8 mouse cellular contexts compared by ENCODE assay signal in the genomic region with DNA sequence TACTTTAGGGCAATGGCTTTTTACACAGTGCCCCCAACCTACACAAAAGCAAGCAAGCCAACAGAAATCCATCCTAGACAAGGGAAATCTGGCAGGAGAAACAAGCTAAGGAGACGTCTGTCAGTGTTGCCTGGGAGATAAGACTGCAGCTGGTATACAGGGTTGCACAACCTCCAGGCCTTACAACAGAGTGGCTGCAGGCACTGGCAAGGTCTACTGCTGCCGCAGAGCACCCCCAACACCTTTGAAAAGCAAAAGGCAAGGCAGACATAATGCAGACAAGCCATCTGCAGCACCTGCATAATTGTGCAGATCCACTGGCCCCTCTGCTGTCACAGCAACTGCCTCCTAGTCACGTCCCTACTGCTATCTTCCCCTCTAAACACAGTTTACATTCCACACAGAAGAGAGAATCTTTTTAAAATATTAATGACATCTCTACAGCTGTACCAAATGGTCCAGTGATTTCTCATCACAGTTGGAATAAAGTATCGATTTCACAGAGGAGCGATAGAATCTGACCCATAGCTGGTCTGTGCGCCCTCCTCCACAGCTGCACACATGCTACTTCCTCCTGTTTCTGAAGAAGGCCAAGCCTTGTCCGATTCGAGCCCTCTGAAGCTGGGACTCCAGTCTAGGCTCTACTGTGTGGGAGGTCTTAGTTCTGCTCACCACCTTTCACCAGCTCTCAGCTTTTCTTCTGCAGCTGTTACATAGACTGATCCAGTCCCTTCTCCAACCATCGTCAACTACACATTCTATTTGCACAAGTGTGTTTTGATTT. TPM values are rescaled to one million over a fixed set of nuclear protein-coding genes. Genes with fewer than 3 reads are reported as not detected.
DNase-seq lines count a peak whose midpoint lies in the region; ATAC-seq lines count a peak whose summit lies in the region.

No protein-coding gene starts in this region.

- peak; percentile 45 to 82 for DNase-seq in adrenal gland, adult (ENCODE audit: inconsistent age in 2 of 2, low spot score in 1 of 2)
- no peak for DNase-seq in adrenal gland, postnatal 4 days (ENCODE audit: low spot score in 2 of 2)
- peak; percentile 69 for DNase-seq in 416B (ENCODE audit: low read depth)
- DNase-seq in limb, embryonic 10.5 days (ENCODE audit: low spot score): peak; percentile 32
- no peak for DNase-seq in spleen, postnatal 14 days (ENCODE audit: low spot score in 2 of 2)
- DNase-seq in right cerebral cortex, postnatal 36 days (ENCODE audit: low spot score in 2 of 2): no peak

- H3K4me3 ChIP-seq in forebrain, embryonic 15.5 days: no peak overlapping the region
- H3K4me3 ChIP-seq in limb, embryonic 10.5 days: no peak overlapping the region
- H3K4me3 ChIP-seq in midbrain, embryonic 15.5 days: no peak overlapping the region

- no peak overlapping the region for H3K4me2 ChIP-seq in forebrain, embryonic 15.5 days (replicated peaks)
- H3K4me2 ChIP-seq in midbrain, embryonic 15.5 days: no peak overlapping the region

- 45% methylated on average over 9 of the region's 9 CpGs for WGBS in forebrain, embryonic 15.5 days
- WGBS in limb, embryonic 10.5 days: 60% methylated on average over 9 of the region's 9 CpGs
- WGBS in midbrain, embryonic 15.5 days: 41% methylated on average over 9 of the region's 9 CpGs

- no peaks in the 10 kb centered on the region for H3K9me3 ChIP-seq in forebrain, embryonic 15.5 days
- no peaks in the 10 kb centered on the region for H3K9me3 ChIP-seq in limb, embryonic 10.5 days (replicated peaks)
- no peaks in the 10 kb centered on the region for H3K9me3 ChIP-seq in midbrain, embryonic 15.5 days

- peak overlapping the region; percentile 56 for H3K27ac ChIP-seq in forebrain, embryonic 15.5 days (replicated peaks)
- H3K27ac ChIP-seq in limb, embryonic 10.5 days: peak overlapping the region; percentile 74
- peak overlapping the region; percentile 68 for H3K27ac ChIP-seq in midbrain, embryonic 15.5 days

- no peak overlapping the region for H3K9ac ChIP-seq in forebrain, embryonic 15.5 days (replicated peaks)
- no peak overlapping the region for H3K9ac ChIP-seq in midbrain, embryonic 15.5 days

- H3K36me3 ChIP-seq in forebrain, embryonic 15.5 days: no peaks in the 10 kb centered on the region
- no peaks in the 10 kb centered on the region for H3K36me3 ChIP-seq in limb, embryonic 10.5 days
- no peaks in the 10 kb centered on the region for H3K36me3 ChIP-seq in midbrain, embryonic 15.5 days (replicated peaks)

- H3K4me1 ChIP-seq in forebrain, embryonic 15.5 days: peaks cover 27% of the 10 kb centered on the region
- peaks cover 17% of the 10 kb centered on the region for H3K4me1 ChIP-seq in limb, embryonic 10.5 days
- H3K4me1 ChIP-seq in midbrain, embryonic 15.5 days: peaks cover 15% of the 10 kb centered on the region

- ATAC-seq in forebrain, embryonic 15.5 days (replicated peaks): peak; percentile 90
- peak; percentile 85 for ATAC-seq in midbrain, embryonic 15.5 days (replicated peaks)

- no peaks in the 10 kb centered on the region for H3K27me3 ChIP-seq in forebrain, embryonic 15.5 days
- no peaks in the 10 kb centered on the region for H3K27me3 ChIP-seq in limb, embryonic 10.5 days (ENCODE audit: low read depth, poor library complexity, severe bottlenecking)
- no peaks in the 10 kb centered on the region for H3K27me3 ChIP-seq in midbrain, embryonic 15.5 days (replicated peaks)

RNA-seq across cellular contexts. Expression of a gene that starts 16.1 kb away (rescaled TPM):
- total RNA-seq in adrenal gland, postnatal 4 days (2021): 10 to 100 TPM; 11.5 to 12.9 TPM
- 1.5 and 1.6 TPM in 2 replicates for polyA plus RNA-seq in forebrain, embryonic 15.5 days (2015; fragmentation: Nextera tagmentation; extraction: Ambion mirVana)
- 0.99 and 1.1 TPM in 2 replicates for polyA plus RNA-seq in limb, embryonic 10.5 days (2016; fragmentation: Nextera tagmentation; extraction: Ambion mirVana)
- polyA plus RNA-seq in midbrain, embryonic 15.5 days (2015; fragmentation: Nextera tagmentation; extraction: Ambion mirVana): 1.5 and 1.7 TPM in 2 replicates

Comparison
In these comparisons a context has a peak if more than half of its experiments do, and no peak if none do; other contexts are left out.
1. DNase-seq: peak in adrenal gland, adult (2 of 2), 416B (single experiment) and limb, embryonic 10.5 days (single experiment); none in adrenal gland, postnatal 4 days (0 of 2), spleen, postnatal 14 days (0 of 2) and right cerebral cortex, postnatal 36 days (0 of 2).
2. Peak in every context shown above with its lines, with median percentiles within 50 percentile points of each other: H3K27ac ChIP-seq.